Mouse (Mus musculus) embryonic facial prominence, embryonic 10.5 days (tissue): ENCODE results near the gene Bpnt1. TPM values are rescaled to one million over a fixed set of nuclear protein-coding genes. Genes with fewer than 3 reads are reported as not detected.

ENCODE experiments used
- DNase-seq: peaks from one replicate; pipeline ENCODE4 v3.0.0-alpha.2; 2017; ENCODE audit warnings: low spot score
- H3K27ac ChIP-seq: fragments of 300-500 bp; sonication (generic); replicated peaks from 2 replicates; pipeline ENCODE4 v1.5.1; 2016; ENCODE audit warnings: mild to moderate bottlenecking
- H3K27me3 ChIP-seq: fragments of 300-500 bp; sonication (generic); replicated peaks from 2 replicates; pipeline ENCODE4 v1.6.1; 2016; ENCODE audit warnings: low read depth, mild to moderate bottlenecking; ENCODE audit not compliant: poor library complexity, severe bottlenecking
- H3K36me3 ChIP-seq: fragments of 300-500 bp; sonication (generic); replicated peaks from 2 replicates; pipeline ENCODE4 v1.6.1; 2016; ENCODE audit warnings: mild to moderate bottlenecking, moderate library complexity
- H3K4me1 ChIP-seq: fragments of 300-500 bp; sonication (generic); 2 replicates; pipeline ENCODE4 v1.6.1; 2016
- H3K4me3 ChIP-seq: fragments of 300-500 bp; sonication (generic); 2 replicates; pipeline ENCODE4 v1.5.1; 2016; ENCODE audit warnings: mild to moderate bottlenecking, moderate library complexity
- H3K9me3 ChIP-seq: fragments of 300-500 bp; sonication (generic); 2 replicates; pipeline ENCODE4 v1.6.1; 2016; ENCODE audit warnings: mild to moderate bottlenecking
- WGBS: fragments of 180-500 bp; shearing (Covaris S2); methylation state at CpG from one replicate; pipeline ENCODE4 v1.1.7; 2016; 5-methylcytosine and 5-hydroxymethylcytosine counted together
- polyA plus RNA-seq: library from polyadenylated mRNA; unstranded; fragments of >200 nt; fragmentation: Nextera tagmentation; extraction: Ambion mirVana; gene quantifications from 2 replicates; pipeline ENCODE4 v1.2.1, GENCODE M21; 2016

The Bpnt1 gene
- polyA plus RNA-seq, 1 experiment from 2014 or later, result 32.1 TPM

GRCm38 (mm10) chr1:185335231-185335765 lies 3.3 kb downstream of the Bpnt1 start:
- no peak overlapping the region for H3K27ac ChIP-seq
- H3K4me1 ChIP-seq, result peaks cover 16% of the 10 kb centered on the region
- DNase-seq, result no peak
- no peaks in the 10 kb centered on the region for H3K9me3 ChIP-seq
- H3K27me3 ChIP-seq, result no peaks in the 10 kb centered on the region
- 79% methylated on average over 6 of the region's 6 CpGs for WGBS
- peaks cover 34% of the 10 kb centered on the region for H3K36me3 ChIP-seq
- no peak overlapping the region for H3K4me3 ChIP-seq

GRCm38 (mm10) chr1:185336535-185336934 lies 4.6 kb downstream of the Bpnt1 start:
- H3K36me3 ChIP-seq, result peaks cover 47% of the 10 kb centered on the region
- DNase-seq, result no peak
- 74% methylated on average over 3 of the region's 3 CpGs for WGBS

GRCm38 (mm10) chr1:185342441-185342840 lies 10.5 kb downstream of the Bpnt1 start:
- no peak for DNase-seq
- Histone ChIP-seq H3K4me3 (no peak overlapping the region), H3K27ac (no peak overlapping the region), H3K36me3 (peaks cover 94% of the 10 kb centered on the region), H3K27me3 (no peaks in the 10 kb centered on the region), H3K9me3 (no peaks in the 10 kb centered on the region), H3K4me1 (no peaks in the 10 kb centered on the region)
- 95% methylated on average over 4 of the region's 4 CpGs for WGBS

More at GRCm38 (mm10) chr1:185336535-185336934, 4.6 kb downstream of the Bpnt1 start:
- Histone ChIP-seq H3K9me3 (no peaks in the 10 kb centered on the region), H3K27me3 (no peaks in the 10 kb centered on the region), H3K4me1 (peaks cover 16% of the 10 kb centered on the region), H3K4me3 (no peak overlapping the region), H3K27ac (no peak overlapping the region)

GRCm38 (mm10) chr1:185343422-185343821 lies 11.5 kb downstream of the Bpnt1 start:
- Histone ChIP-seq H3K27me3 (no peaks in the 10 kb centered on the region), H3K36me3 (peaks cover 97% of the 10 kb centered on the region), H3K27ac (no peak overlapping the region), H3K9me3 (no peaks in the 10 kb centered on the region), H3K4me3 (no peak overlapping the region), H3K4me1 (no peaks in the 10 kb centered on the region)
- 83% methylated on average over 8 of the region's 8 CpGs for whole genome bisulfite sequencing
- no peak for DNase-seq

- Histone ChIP-seq H3K4me3 (no peak overlapping the region), H3K9me3 (no peaks in the 10 kb centered on the region), H3K27ac (no peak overlapping the region), H3K4me1 (no peaks in the 10 kb centered on the region), H3K36me3 (peaks cover 100% of the 10 kb centered on the region), H3K27me3 (no peaks in the 10 kb centered on the region)
- WGBS, result 81% methylated on average over 10 of the region's 10 CpGs
- DNase-seq, result no peak
These were observed 14.2 kb downstream of the Bpnt1 start for GRCm38 (mm10) chr1:185346188-185346587.

- H3K4me3 ChIP-seq, result no peak overlapping the region
- no peaks in the 10 kb centered on the region for H3K9me3 ChIP-seq
- 96% methylated on average over 14 of the region's 14 CpGs for WGBS
- no peaks in the 10 kb centered on the region for H3K27me3 ChIP-seq
- peaks cover 98% of the 10 kb centered on the region for H3K36me3 ChIP-seq
- H3K4me1 ChIP-seq, result no peaks in the 10 kb centered on the region
- DNase-seq, result no peak
- H3K27ac ChIP-seq, result no peak overlapping the region
These were observed 17.8 kb downstream of the Bpnt1 start for GRCm38 (mm10) chr1:185349741-185350140.

GRCm38 (mm10) chr1:185350611-185351010 lies 18.7 kb downstream of the Bpnt1 start:
- H3K9me3 ChIP-seq, result no peaks in the 10 kb centered on the region
- H3K27ac ChIP-seq, result no peak overlapping the region
- no peak overlapping the region for H3K4me3 ChIP-seq
- no peaks in the 10 kb centered on the region for H3K4me1 ChIP-seq
- peaks cover 98% of the 10 kb centered on the region for H3K36me3 ChIP-seq
- WGBS, result 92% methylated on average over 4 of the region's 4 CpGs
- no peaks in the 10 kb centered on the region for H3K27me3 ChIP-seq
- DNase-seq, result no peak

- Histone ChIP-seq H3K27me3 (no peaks in the 10 kb centered on the region), H3K4me1 (no peaks in the 10 kb centered on the region), H3K36me3 (peaks cover 96% of the 10 kb centered on the region), H3K4me3 (no peak overlapping the region), H3K9me3 (no peaks in the 10 kb centered on the region), H3K27ac (no peak overlapping the region)
- no peak for DNase-seq
- 93% methylated on average over 12 of the region's 12 CpGs for WGBS
These were observed 20.2 kb downstream of the Bpnt1 start for GRCm38 (mm10) chr1:185352151-185352550.

- Histone ChIP-seq H3K4me3 (no peak overlapping the region), H3K9me3 (no peaks in the 10 kb centered on the region), H3K36me3 (peaks cover 94% of the 10 kb centered on the region), H3K4me1 (no peaks in the 10 kb centered on the region), H3K27ac (no peak overlapping the region), H3K27me3 (no peaks in the 10 kb centered on the region)
- DNase-seq, result no peak
- 97% methylated on average over 8 of the region's 8 CpGs for WGBS
These were observed 21.4 kb downstream of the Bpnt1 start for GRCm38 (mm10) chr1:185353351-185353750.

- no peaks in the 10 kb centered on the region for H3K27me3 ChIP-seq
- H3K4me3 ChIP-seq, result no peak overlapping the region
- H3K27ac ChIP-seq, result no peak overlapping the region
- no peaks in the 10 kb centered on the region for H3K9me3 ChIP-seq
- WGBS, result 90% methylated on average over 4 of the region's 4 CpGs
- no peak for DNase-seq
- H3K4me1 ChIP-seq, result no peaks in the 10 kb centered on the region
- peaks cover 87% of the 10 kb centered on the region for H3K36me3 ChIP-seq
These were observed 22.8 kb downstream of the Bpnt1 start for GRCm38 (mm10) chr1:185354731-185355130.

- no peaks in the 10 kb centered on the region for H3K9me3 ChIP-seq
- H3K36me3 ChIP-seq, result peaks cover 72% of the 10 kb centered on the region
- H3K4me3 ChIP-seq, result no peak overlapping the region
- 96% methylated on average over 8 of the region's 8 CpGs for WGBS
- H3K27me3 ChIP-seq, result no peaks in the 10 kb centered on the region
- DNase-seq, result no peak
- H3K27ac ChIP-seq, result no peak overlapping the region
- no peaks in the 10 kb centered on the region for H3K4me1 ChIP-seq
These were observed 24.3 kb downstream of the Bpnt1 start for GRCm38 (mm10) chr1:185356246-185356645.

GRCm38 (mm10) chr1:185358211-185358610 lies 26.3 kb downstream of the Bpnt1 start:
- no peak overlapping the region for H3K4me3 ChIP-seq
- 86% methylated on average over 4 of the region's 4 CpGs for WGBS
- no peak overlapping the region for H3K27ac ChIP-seq
- H3K4me1 ChIP-seq, result peaks cover 8% of the 10 kb centered on the region
- peaks cover 52% of the 10 kb centered on the region for H3K36me3 ChIP-seq
- no peaks in the 10 kb centered on the region for H3K9me3 ChIP-seq
- H3K27me3 ChIP-seq, result no peaks in the 10 kb centered on the region
- DNase-seq, result no peak

GRCm38 (mm10) chr1:185362677-185363520 lies 30.9 kb downstream of the Bpnt1 start, which contains the start of gene Eprs:
Gene Eprs (plus strand): TSS chr1:185363044.
- under 1% methylated on average over 92 of the region's 92 CpGs for WGBS

More at GRCm38 (mm10) chr1:185362677-185363520, 30.9 kb downstream of the Bpnt1 start, which contains the start of gene Eprs:
- no peaks in the 10 kb centered on the region for H3K27me3 ChIP-seq
- peaks cover 27% of the 10 kb centered on the region for H3K4me1 ChIP-seq
- H3K4me3 ChIP-seq, result peak within 1 kb of the TSS; percentile 100
- H3K27ac ChIP-seq, result peak within 1 kb of the TSS; percentile 93
- H3K36me3 ChIP-seq, result peaks cover 22% of the 10 kb centered on the region
- no peaks in the 10 kb centered on the region for H3K9me3 ChIP-seq
- DNase-seq, result peak; percentile 99
